Mouse (Mus musculus) c-Kit-positive CD71-positive TER-119-positive erythroid progenitor cells, embryonic 14.5 days (primary cell): ENCODE results near the gene Myct1.

ENCODE experiments used
- DNase-seq: peaks from one replicate; pipeline ENCODE4 v3.0.0-alpha.2; 2013; ENCODE audit warnings: low spot score

The Myct1 gene

GRCm38 (mm10) chr10:5593464-5593863 lies at the start of gene Myct1:
Myct1 (plus strand) TSS chr10:5593775.
- DNase-seq = no peak

DNA sequence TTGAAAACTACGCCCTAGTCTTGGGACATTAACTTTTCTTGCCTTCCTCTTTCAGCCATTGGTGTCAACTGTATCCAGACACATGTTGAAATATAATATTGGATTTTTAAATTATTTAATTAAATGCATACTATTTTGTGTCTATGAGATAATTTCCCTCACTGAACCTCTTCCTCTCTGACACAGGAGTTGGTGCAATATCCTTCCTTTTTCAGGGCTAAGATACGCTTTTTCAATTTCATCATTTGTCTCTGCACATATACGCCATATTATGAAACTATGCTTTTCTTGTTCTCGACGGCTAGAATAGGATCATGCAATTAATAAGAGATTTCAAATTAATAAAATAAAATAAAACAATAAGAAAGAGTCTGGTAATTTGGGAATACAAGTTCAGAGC lies 47.1 kb upstream of the Myct1 start:
- DNase-seq = no peak

GRCm38 (mm10) chr10:5547769-5548168 lies 45.8 kb upstream of the Myct1 start:
- DNase-seq = no peak

DNA sequence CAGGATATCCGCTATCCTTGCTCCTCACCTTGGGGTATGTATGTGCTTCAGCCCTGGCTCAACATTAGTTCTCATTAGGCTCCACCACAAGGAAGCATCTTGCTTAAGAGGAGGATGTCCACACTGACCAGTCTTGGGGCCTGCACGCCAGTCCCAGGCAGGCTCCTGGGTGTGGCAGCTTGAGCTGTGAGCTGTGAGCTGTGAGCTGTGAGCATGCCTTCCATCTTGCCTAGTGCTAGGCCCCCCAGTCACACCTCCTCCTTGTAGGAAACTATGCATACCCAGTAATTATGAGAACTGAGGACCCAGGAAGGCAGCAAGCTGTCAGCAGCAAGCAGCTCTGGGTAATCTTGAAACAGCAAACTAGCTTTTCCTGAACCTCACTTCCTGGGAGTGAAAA lies 44.9 kb upstream of the Myct1 start:
- DNase-seq = no peak

GRCm38 (mm10) chr10:5549871-5550167 lies 43.8 kb upstream of the Myct1 start:
- no peak for DNase-seq

GRCm38 (mm10) chr10:5550168-5551021 lies 43.2 kb upstream of the Myct1 start:
- no peak for DNase-seq

DNA sequence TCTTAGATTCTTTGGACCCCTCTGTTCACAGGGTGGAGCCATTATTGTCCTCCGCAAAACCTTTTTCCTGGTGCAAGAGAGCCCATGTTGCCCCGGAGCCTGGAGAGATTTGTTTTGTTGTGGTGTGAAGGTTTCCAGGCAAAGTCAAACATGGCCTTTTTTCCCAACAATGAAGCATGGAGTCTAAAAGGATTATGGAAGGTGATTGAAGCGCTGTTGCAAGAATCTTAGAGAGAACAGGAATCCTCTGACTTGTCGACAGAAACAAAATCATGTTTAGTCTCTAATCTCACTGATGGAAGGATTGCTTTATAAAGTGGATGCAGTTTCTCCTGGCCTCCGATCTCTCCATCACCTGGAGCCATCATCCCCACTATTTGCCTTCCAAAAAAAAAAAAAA lies 42.2 kb upstream of the Myct1 start, which contains the start of gene Syne1:
TSS of gene Syne1 (minus strand) at position 101 of the 400 bp plus-strand sequence.
- DNase-seq = no peak

- no peak for DNase-seq
Observed at GRCm38 (mm10) chr10:5554941-5555340, 38.6 kb upstream of the Myct1 start.

GRCm38 (mm10) chr10:5558808-5559207 lies 34.8 kb upstream of the Myct1 start:
- no peak for DNase-seq

DNA sequence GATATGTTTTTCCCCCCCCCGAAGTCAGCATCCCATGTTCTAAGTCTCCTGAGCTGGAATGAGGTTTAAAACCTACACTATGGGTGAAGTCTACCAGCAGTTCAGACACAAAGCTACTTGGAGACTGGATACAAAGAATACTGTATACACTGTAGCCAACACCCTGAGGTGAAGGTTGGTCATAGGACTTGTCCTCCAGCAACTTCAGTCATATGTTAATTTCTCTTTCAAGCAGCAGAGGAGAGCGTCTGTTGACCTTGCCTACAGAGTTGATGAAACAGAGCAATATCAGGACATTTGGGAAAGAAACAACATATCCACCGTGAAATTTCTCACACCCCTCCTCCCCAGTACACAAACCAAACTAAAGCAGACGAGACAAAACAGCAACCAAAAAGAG lies 33.0 kb upstream of the Myct1 start:
- DNase-seq = no peak

- DNase-seq = no peak
Observed at GRCm38 (mm10) chr10:5561706-5562105, 31.9 kb upstream of the Myct1 start.

- DNase-seq = no peak
Observed at GRCm38 (mm10) chr10:5568991-5569390, 24.6 kb upstream of the Myct1 start.

DNA sequence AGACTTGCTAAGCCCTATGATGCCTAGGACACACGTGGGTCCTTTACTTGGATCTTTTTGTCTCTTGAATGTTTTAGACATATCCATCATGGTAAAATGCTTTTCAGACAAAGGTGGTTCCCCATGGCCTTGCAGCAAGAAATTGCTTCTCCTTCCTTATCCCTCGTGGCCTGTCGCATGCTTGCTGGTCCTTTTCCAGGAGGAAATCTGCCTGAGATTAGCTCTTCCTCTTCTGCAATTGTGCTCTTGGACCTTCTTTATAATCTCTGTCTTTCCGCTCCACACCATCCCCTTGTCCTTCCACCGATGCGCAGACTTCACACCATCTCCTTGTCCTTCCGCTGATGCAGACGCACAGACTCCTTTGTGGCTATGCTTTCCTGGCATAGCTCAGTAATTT lies 23.5 kb upstream of the Myct1 start:
- no peak for DNase-seq

GRCm38 (mm10) chr10:5571332-5571731 lies 22.2 kb upstream of the Myct1 start:
- DNase-seq = no peak

DNA sequence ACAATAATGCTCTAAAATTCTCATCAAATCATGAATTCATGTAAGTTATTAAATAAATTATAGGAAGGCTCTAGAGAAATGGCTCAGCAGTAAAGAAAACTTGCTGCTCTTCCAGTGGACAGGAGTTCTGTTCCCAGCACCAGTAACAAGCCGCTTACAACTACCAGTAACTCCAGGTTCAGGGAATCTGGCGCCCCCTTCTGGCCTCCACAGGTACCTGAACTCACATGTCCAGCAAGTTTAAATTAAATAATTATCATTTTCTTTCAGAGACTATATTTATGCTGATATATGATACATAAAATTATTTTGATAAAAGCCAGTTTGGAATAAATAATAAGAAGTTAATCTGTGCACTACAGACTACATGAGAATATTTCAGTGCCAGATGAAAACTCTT lies 20.2 kb upstream of the Myct1 start:
- DNase-seq = no peak

DNA sequence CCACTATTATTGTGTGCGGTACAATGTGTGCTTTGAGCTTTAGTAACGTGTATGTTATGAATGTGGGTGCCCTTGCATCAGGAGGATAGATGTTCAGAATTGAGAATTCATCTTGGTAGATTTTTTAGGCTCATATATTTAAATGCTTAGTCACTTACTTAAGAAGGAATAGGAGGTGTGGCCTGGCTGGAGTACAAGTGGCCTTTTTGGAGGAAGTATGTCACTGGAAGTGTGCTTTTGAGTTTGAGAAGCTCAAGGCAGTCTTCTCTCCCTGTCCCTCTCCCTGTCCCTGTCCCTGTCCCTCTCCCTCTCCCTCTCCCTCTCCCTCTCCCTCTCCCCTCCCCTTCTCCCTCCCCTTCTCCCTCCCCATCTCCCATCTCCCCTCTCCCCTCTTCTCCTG lies 2.5 kb upstream of the Myct1 start:
- DNase-seq = no peak

DNA sequence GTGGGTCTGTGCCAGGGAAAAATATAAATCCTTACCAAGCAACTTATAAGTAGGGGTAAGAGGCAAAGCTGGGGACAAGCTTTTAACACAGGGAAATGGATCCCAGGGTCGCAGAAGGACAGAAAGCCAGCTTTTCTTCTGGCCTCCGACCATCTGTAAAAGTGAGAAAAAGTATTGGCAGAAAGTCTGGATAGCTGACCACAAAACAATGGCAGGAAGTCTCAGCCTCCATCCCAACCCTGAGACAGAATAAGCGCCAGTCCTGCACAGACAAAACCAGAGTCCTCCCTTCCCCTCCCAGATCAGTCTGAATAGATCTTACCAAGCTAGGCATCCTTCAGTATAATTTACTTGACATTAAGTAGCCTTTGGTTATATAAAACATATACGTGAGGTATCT lies 1.6 kb upstream of the Myct1 start:
- no peak for DNase-seq

GRCm38 (mm10) chr10:5594457-5594856 lies 882 bp downstream of the Myct1 start:
- no peak for DNase-seq

- no peak for DNase-seq
Observed at GRCm38 (mm10) chr10:5596559-5596958, 3.0 kb downstream of the Myct1 start.

GRCm38 (mm10) chr10:5600123-5600522 lies 6.5 kb downstream of the Myct1 start:
- DNase-seq = peak; percentile 66

- DNase-seq = no peak
Observed at GRCm38 (mm10) chr10:5603512-5603911, 9.9 kb downstream of the Myct1 start.

DNA sequence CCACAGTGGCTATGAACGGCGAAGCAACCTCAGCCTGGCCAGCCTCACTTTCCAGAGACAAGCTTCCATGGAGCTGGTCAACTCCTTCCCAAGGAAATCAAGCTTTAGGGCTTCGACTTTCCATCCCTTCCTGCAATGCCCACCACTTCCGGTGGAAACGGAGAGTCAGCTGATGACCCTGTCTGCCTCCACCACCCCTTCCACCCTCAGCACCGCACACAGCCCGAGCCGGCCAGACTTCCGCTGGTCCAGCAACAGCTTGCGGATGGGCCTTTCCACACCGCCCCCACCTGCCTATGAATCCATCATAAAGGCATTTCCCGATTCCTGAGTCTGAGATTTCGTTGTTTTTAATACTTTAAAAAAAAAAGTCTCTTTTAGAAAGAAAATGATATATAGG lies 10.8 kb downstream of the Myct1 start:
- no peak for DNase-seq

GRCm38 (mm10) chr10:5608874-5609273 lies 15.3 kb downstream of the Myct1 start:
- DNase-seq = no peak
